Mouse (Mus musculus): ENCODE measurements at regions not wholly inside any gene's neighbourhood (a gene's known extent, or its start where the extent isn't known, plus 50 kb on each side); places are given as distances from the start of the nearest gene placed in this dataset.

- H3K27ac ChIP-seq (ENCODE audit: control insufficient read depth, low read depth, low read length), result no peak overlapping the region
- no peak overlapping the region for H3K9ac ChIP-seq (ENCODE audit: control insufficient read depth, low read depth, low read length, poor library complexity, severe bottlenecking)
- DNase-seq (ENCODE audit: low read depth, low spot score), result no peak
- H3K79me2 ChIP-seq (ENCODE audit: control insufficient read depth, insufficient read depth, low read length, poor library complexity), result no peaks in the 10 kb centered on the region
- H3K9me3 ChIP-seq (replicated peaks; ENCODE audit: insufficient read depth, low read length), result no peaks in the 10 kb centered on the region
- no peaks in the 10 kb centered on the region for H3K36me3 ChIP-seq (ENCODE audit: control insufficient read depth in 1 of 2, insufficient read depth in 2 of 2, low read length in 2 of 2)
- no peak overlapping the region for H3K4me3 ChIP-seq (ENCODE audit: control insufficient read depth in 1 of 2, insufficient read depth in 1 of 2, low read depth in 2 of 2, low read length in 2 of 2)
- H3K4me1 ChIP-seq (ENCODE audit: control insufficient read depth in 1 of 2, insufficient read depth in 2 of 2, low read length in 2 of 2), result no peaks in the 10 kb centered on the region
- no peaks in the 10 kb centered on the region for H3K27me3 ChIP-seq (ENCODE audit: control insufficient read depth in 1 of 2, insufficient read depth in 2 of 2, low read length in 2 of 2)
- TF ChIP-seq CTCF (IDR thresholded peaks at IDR 0.05 in 2 of 3, conservative IDR thresholded peaks at IDR 0.05 in 1 of 3; ENCODE audit: control insufficient read depth in 1 of 3, insufficient read depth in 1 of 3, low read depth in 2 of 3, low read length in 3 of 3, poor library complexity in 1 of 3, severe bottlenecking in 1 of 3) (no peak), KAT2A (conservative IDR thresholded peaks at IDR 0.05; ENCODE audit: low read depth, low read length) (no peak), USF1 (IDR thresholded peaks at IDR 0.05; ENCODE audit: low read depth, low read length) (no peak)
Measured at GRCm38 (mm10) chr13:39835302-39835701, 525.9 kb downstream of the Ofcc1 start.

- no peaks in the 10 kb centered on the region for H3K36me3 ChIP-seq (ENCODE audit: control insufficient read depth in 1 of 2, insufficient read depth in 2 of 2, low read length in 2 of 2)
- DNase-seq (ENCODE audit: low read depth, low spot score), result no peak
Measured at GRCm38 (mm10) chr13:39834521-39835245, 526.6 kb downstream of the Ofcc1 start.

GRCm38 (mm10) chr13:39823965-39824555 lies 537.2 kb downstream of the Ofcc1 start:
- DNase-seq (ENCODE audit: low read depth, low spot score), result no peak
- no peaks in the 10 kb centered on the region for H3K36me3 ChIP-seq (ENCODE audit: control insufficient read depth in 1 of 2, insufficient read depth in 2 of 2, low read length in 2 of 2)
- no peak overlapping the region for H3K9ac ChIP-seq (ENCODE audit: control insufficient read depth, low read depth, low read length, poor library complexity, severe bottlenecking)
- H3K79me2 ChIP-seq (ENCODE audit: control insufficient read depth, insufficient read depth, low read length, poor library complexity), result no peaks in the 10 kb centered on the region
- no peaks in the 10 kb centered on the region for H3K4me1 ChIP-seq (ENCODE audit: control insufficient read depth in 1 of 2, insufficient read depth in 2 of 2, low read length in 2 of 2)
- no peak overlapping the region for H3K4me3 ChIP-seq (ENCODE audit: control insufficient read depth in 1 of 2, insufficient read depth in 1 of 2, low read depth in 2 of 2, low read length in 2 of 2)
- H3K27me3 ChIP-seq (ENCODE audit: control insufficient read depth in 1 of 2, insufficient read depth in 2 of 2, low read length in 2 of 2), result no peaks in the 10 kb centered on the region
- no peak overlapping the region for H3K27ac ChIP-seq (ENCODE audit: control insufficient read depth, low read depth, low read length)
- no peaks in the 10 kb centered on the region for H3K9me3 ChIP-seq (replicated peaks; ENCODE audit: insufficient read depth, low read length)
- TF ChIP-seq BHLHE40 (IDR thresholded peaks at IDR 0.05; ENCODE audit: borderline replicate concordance, low read depth, low read length) (no peak), MAZ (IDR thresholded peaks at IDR 0.05; ENCODE audit: low read depth, low read length) (no peak), GATA1 (IDR thresholded peaks at IDR 0.05; ENCODE audit: low read depth, low read length) (no peak), NELFE (IDR thresholded peaks at IDR 0.05; ENCODE audit: low read depth, low read length) (no peak), MAX (IDR thresholded peaks at IDR 0.05; ENCODE audit: low read length) (no peak), ZNF384 (IDR thresholded peaks at IDR 0.05; ENCODE audit: low read depth, low read length) (no peak), MYB (IDR thresholded peaks at IDR 0.05; ENCODE audit: low read depth, low read length) (no peak), ZKSCAN1 (IDR thresholded peaks at IDR 0.05; ENCODE audit: low read depth, low read length) (no peak), ZC3H11A (IDR thresholded peaks at IDR 0.05; ENCODE audit: low read depth, low read length) (no peak), NRF1 (IDR thresholded peaks at IDR 0.05; ENCODE audit: insufficient read depth, low read depth, low read length, poor library complexity, severe bottlenecking) (no peak), POLR2AphosphoS5 (IDR thresholded peaks at IDR 0.05; ENCODE audit: borderline replicate concordance, low read depth, low read length) (no peak), MYC (IDR thresholded peaks at IDR 0.05; ENCODE audit: low read depth, low read length) (no peak), CHD2 (IDR thresholded peaks at IDR 0.05; ENCODE audit: low read length) (no peak), MEF2A (IDR thresholded peaks at IDR 0.05; ENCODE audit: extremely low read depth, insufficient replicate concordance, low read depth, low read length, poor library complexity, severe bottlenecking) (no peak), HCFC1 (IDR thresholded peaks at IDR 0.05; ENCODE audit: low read depth, low read length) (no peak), GABPA (IDR thresholded peaks at IDR 0.05; ENCODE audit: low read depth, low read length) (no peak), JUND (IDR thresholded peaks at IDR 0.05; ENCODE audit: low read depth, low read length) (no peak)

More at GRCm38 (mm10) chr13:39834521-39835245, 526.6 kb downstream of the Ofcc1 start:
- no peaks in the 10 kb centered on the region for H3K79me2 ChIP-seq (ENCODE audit: control insufficient read depth, insufficient read depth, low read length, poor library complexity)
- no peaks in the 10 kb centered on the region for H3K27me3 ChIP-seq (ENCODE audit: control insufficient read depth in 1 of 2, insufficient read depth in 2 of 2, low read length in 2 of 2)
- H3K9me3 ChIP-seq (replicated peaks; ENCODE audit: insufficient read depth, low read length), result no peaks in the 10 kb centered on the region
- no peak overlapping the region for H3K9ac ChIP-seq (ENCODE audit: control insufficient read depth, low read depth, low read length, poor library complexity, severe bottlenecking)
- TF ChIP-seq ZC3H11A (IDR thresholded peaks at IDR 0.05; ENCODE audit: low read depth, low read length), result no peak
- no peak for TF ChIP-seq MAZ (IDR thresholded peaks at IDR 0.05; ENCODE audit: low read depth, low read length)
- TF ChIP-seq BHLHE40 (IDR thresholded peaks at IDR 0.05; ENCODE audit: borderline replicate concordance, low read depth, low read length), result no peak
- no peak overlapping the region for H3K4me3 ChIP-seq (ENCODE audit: control insufficient read depth in 1 of 2, insufficient read depth in 1 of 2, low read depth in 2 of 2, low read length in 2 of 2)
- H3K4me1 ChIP-seq (ENCODE audit: control insufficient read depth in 1 of 2, insufficient read depth in 2 of 2, low read length in 2 of 2), result no peaks in the 10 kb centered on the region
- H3K27ac ChIP-seq (ENCODE audit: control insufficient read depth, low read depth, low read length), result no peak overlapping the region

All from MEL (cell line).